Mouse (Mus musculus): ENCODE measurements around the gene Faf2. TPM values are rescaled to one million over a fixed set of nuclear protein-coding genes. Genes with fewer than 3 reads are reported as not detected.

Faf2 gene
- polyA plus RNA-seq, 1 experiment from 2014 or later: 28.5 TPM

Small RNA genes lying within 50 kb of the gene (microRNA-seq; reads per million reads assigned to microRNA genes)
- gene Gm24195: not detected

Other genes starting within 250 kb of the Faf2 start
- gene Thoc3, start 152.9 kb upstream of the Faf2 start, polyA plus RNA-seq (2015; fragmentation: Nextera tagmentation; extraction: Ambion mirVana): 40.5 and 42.5 TPM in 2 replicates
- 2.0 and 2.4 TPM in 2 replicates for gene Simc1, start 118.0 kb upstream of the Faf2 start, polyA plus RNA-seq (2015; fragmentation: Nextera tagmentation; extraction: Ambion mirVana)
- gene 4833439L19Rik, start 56.3 kb upstream of the Faf2 start, polyA plus RNA-seq (2015; fragmentation: Nextera tagmentation; extraction: Ambion mirVana): 48.5 and 49.7 TPM in 2 replicates
- 7.0 and 8.2 TPM in 2 replicates for gene Arl10, start 46.8 kb upstream of the Faf2 start, polyA plus RNA-seq (2015; fragmentation: Nextera tagmentation; extraction: Ambion mirVana)
- 43.2 and 47.0 TPM in 2 replicates for gene Nop16, start 31.7 kb upstream of the Faf2 start, polyA plus RNA-seq (2015; fragmentation: Nextera tagmentation; extraction: Ambion mirVana)
- 94.3 and 106 TPM in 2 replicates for gene Higd2a, start 31.6 kb upstream of the Faf2 start, polyA plus RNA-seq (2015; fragmentation: Nextera tagmentation; extraction: Ambion mirVana)
- 35.6 and 40.4 TPM in 2 replicates for gene Cltb, start 10.4 kb upstream of the Faf2 start, polyA plus RNA-seq (2015; fragmentation: Nextera tagmentation; extraction: Ambion mirVana)
- 24.9 and 31.3 TPM in 2 replicates for gene Rnf44, start 72.1 kb downstream of the Faf2 start, polyA plus RNA-seq (2015; fragmentation: Nextera tagmentation; extraction: Ambion mirVana)
- gene Cdhr2, start 79.7 kb downstream of the Faf2 start, polyA plus RNA-seq (2015; fragmentation: Nextera tagmentation; extraction: Ambion mirVana): 16.6 and 19.9 TPM in 2 replicates
- 0.02 and 0.05 TPM in 2 replicates for gene Gprin1, start 128.1 kb downstream of the Faf2 start, polyA plus RNA-seq (2015; fragmentation: Nextera tagmentation; extraction: Ambion mirVana)
- gene Sncb, start 144.8 kb downstream of the Faf2 start, polyA plus RNA-seq (2015; fragmentation: Nextera tagmentation; extraction: Ambion mirVana): not detected in 2 replicates
- gene Eif4e1b, start 162.2 kb downstream of the Faf2 start, polyA plus RNA-seq (2015; fragmentation: Nextera tagmentation; extraction: Ambion mirVana): not detected in 2 replicates
- 1.0 and 1.8 TPM in 2 replicates for gene Tspan17, start 167.6 kb downstream of the Faf2 start, polyA plus RNA-seq (2015; fragmentation: Nextera tagmentation; extraction: Ambion mirVana)